ENCODE assay signal across 20 mouse cellular contexts in genomic region chr6:49692032-49692539, GRCm38 (mm10).
DNase-seq lines count a peak whose midpoint lies in the region; ATAC-seq and TF ChIP-seq lines count a peak whose summit lies in the region.
"Had no signal": no experiment of that assay in that cellular context is flagged by ENCODE, and none has a peak within 500 bp of the region (broad histone marks: within the 10 kb centered on the region; RNA-seq: fewer than 3 reads in every experiment).

No protein-coding gene starts in this region.

- H3K27me3 ChIP-seq in cerebellum, adult 2 months (ENCODE audit: control insufficient read depth, insufficient read depth, low read length), result no peaks in the 10 kb centered on the region
- 0 out of 2 replicates have a peak, but pooled peaks cover 9% of the 10 kb centered on the region for H3K27me3 ChIP-seq in heart, postnatal 0 days (ENCODE audit: control insufficient read depth, insufficient read depth, low read length)
- H3K27me3 ChIP-seq: embryonic facial prominence, embryonic 12.5 days; limb, embryonic 12.5 days; stomach, embryonic 15.5 days had no signal

- intact Hi-C loops in heart, postnatal 36 days (cut with DNase I), result no loop called here

- no peaks in the 10 kb centered on the region for H3K9me3 ChIP-seq in heart, postnatal 0 days (replicated peaks; ENCODE audit: control insufficient read depth, low read length)
- H3K9me3 ChIP-seq: embryonic facial prominence, embryonic 12.5 days; limb, embryonic 12.5 days; stomach, embryonic 15.5 days had no signal

- no peak overlapping the region for H3K4me2 ChIP-seq in heart, postnatal 0 days (ENCODE audit: low read depth, low read length)
- H3K4me2 ChIP-seq: embryonic facial prominence, embryonic 12.5 days; limb, embryonic 12.5 days; stomach, embryonic 15.5 days had no signal

- H3K4me3 ChIP-seq in cerebellum, adult 2 months (replicated peaks; ENCODE audit: insufficient read depth, low read depth, low read length), result no peak overlapping the region
- H3K4me3 ChIP-seq in heart, postnatal 0 days (ENCODE audit: low read depth, low read length), result no peak overlapping the region
- H3K4me3 ChIP-seq: embryonic facial prominence, embryonic 12.5 days; layer of hippocampus, adult 2 months; left cerebral cortex, adult 2 months; limb, embryonic 12.5 days; stomach, embryonic 15.5 days had no signal

- 10% methylated on average over 6 of the region's 6 CpGs for WGBS in cerebellum, adult 2 months
- WGBS in heart, postnatal 0 days, result 27% methylated on average over 6 of the region's 6 CpGs

- H3K27ac ChIP-seq in cerebellum, adult 2 months (ENCODE audit: insufficient read depth, low read length), result 0 out of 2 replicates have a peak overlapping the region, but pooled peaks have one; percentile 28
- no peak overlapping the region for H3K27ac ChIP-seq in heart, postnatal 0 days (ENCODE audit: low read depth)
- H3K27ac ChIP-seq: embryonic facial prominence, embryonic 12.5 days; layer of hippocampus, adult 2 months; left cerebral cortex, adult 2 months; limb, embryonic 12.5 days; liver, embryonic 14.5 days; stomach, embryonic 15.5 days had no signal

- no peak for TF ChIP-seq POLR2A in cerebellum, adult 2 months (IDR thresholded peaks at IDR 0.05; ENCODE audit: borderline replicate concordance, insufficient read depth, low read length)

- H3K9ac ChIP-seq in heart, postnatal 0 days (replicated peaks; ENCODE audit: low read depth, low read length), result no peak overlapping the region
- H3K9ac ChIP-seq: embryonic facial prominence, embryonic 12.5 days; forebrain, postnatal 0 days; limb, embryonic 12.5 days; liver, embryonic 14.5 days; stomach, embryonic 15.5 days had no signal

- TF ChIP-seq EP300 in heart, postnatal 0 days (IDR thresholded peaks at IDR 0.05; ENCODE audit: low read depth), result no peak

- no peaks in the 10 kb centered on the region for H3K36me3 ChIP-seq in heart, postnatal 0 days (replicated peaks; ENCODE audit: control insufficient read depth, insufficient read depth, low read length)
- H3K36me3 ChIP-seq: embryonic facial prominence, embryonic 12.5 days; limb, embryonic 12.5 days; stomach, embryonic 15.5 days had no signal

- H3K4me1 ChIP-seq in cerebellum, adult 2 months (ENCODE audit: control insufficient read depth, insufficient read depth, low read length), result peaks cover 3% of the 10 kb centered on the region
- H3K4me1 ChIP-seq in heart, postnatal 0 days (ENCODE audit: control insufficient read depth, insufficient read depth), result peaks cover 9% of the 10 kb centered on the region; the same call in 1 of the 2 replicates
- H3K4me1 ChIP-seq: embryonic facial prominence, embryonic 12.5 days; limb, embryonic 12.5 days; stomach, embryonic 15.5 days had no signal

- DNase-seq in cerebellum, adult 2 months, result peak in 1 of 2 experiments; percentile 17
- no peak for DNase-seq in cerebellum, adult 9-10 months
- DNase-seq in heart, postnatal 0 days (ENCODE audit: low spot score), result peak; percentile 9
- no peak for DNase-seq in heart, postnatal 36 days
- DNase-seq in ZHBTc4 (ENCODE audit: low read depth, low spot score), result peak; percentile 10
- peak; percentile 4 to 40 for DNase-seq in kidney, postnatal 25 days
- no peak for DNase-seq in c-Kit-positive CD71-positive TER-119-positive erythroid progenitor cells, embryonic 14.5 days (ENCODE audit: low spot score)
- no peak for DNase-seq in urinary bladder, postnatal 36 days (ENCODE audit: low spot score in 2 of 2)
- DNase-seq: cerebellum, adult 8-10 months; forebrain, postnatal 0 days; gastrocnemius, postnatal 10 days; lung, postnatal 14 days; right cerebral cortex, adult 18-20 months; spleen, adult 18-20 months had no signal

- TF ChIP-seq CTCF in cerebellum, adult 2 months (IDR thresholded peaks at IDR 0.05; ENCODE audit: borderline replicate concordance, insufficient read depth, low read depth, low read length), result no peak
- no peak for TF ChIP-seq CTCF in heart, postnatal 0 days (IDR thresholded peaks at IDR 0.05; ENCODE audit: low read depth)

- ATAC-seq in heart, postnatal 0 days (ENCODE audit: insufficient read depth, low read depth), result peak; percentile 49; the same call in 1 of the 2 replicates
- ATAC-seq: forebrain, postnatal 0 days had no signal

Comparison
In these comparisons a context has a peak if more than half of its experiments do, and no peak if none do; other contexts are left out.
1. DNase-seq: peak in heart, postnatal 0 days (single experiment), ZHBTc4 (single experiment) and kidney, postnatal 25 days (2 of 2); none in cerebellum, adult 9-10 months (single experiment), heart, postnatal 36 days (0 of 2), c-Kit-positive CD71-positive TER-119-positive erythroid progenitor cells, embryonic 14.5 days (single experiment) and urinary bladder, postnatal 36 days (0 of 2).